Mouse (Mus musculus): ENCODE results near the gene Zfp420. TPM values are rescaled to one million over a fixed set of nuclear protein-coding genes. Genes with fewer than 3 reads are reported as not detected.
A peak's percentile ranks its signal among the peaks of the same experiment; 100 is the strongest.

Zfp420 gene
- polyA plus RNA-seq, 1 experiment from 2014 or later, result 3.8 TPM

DNA sequence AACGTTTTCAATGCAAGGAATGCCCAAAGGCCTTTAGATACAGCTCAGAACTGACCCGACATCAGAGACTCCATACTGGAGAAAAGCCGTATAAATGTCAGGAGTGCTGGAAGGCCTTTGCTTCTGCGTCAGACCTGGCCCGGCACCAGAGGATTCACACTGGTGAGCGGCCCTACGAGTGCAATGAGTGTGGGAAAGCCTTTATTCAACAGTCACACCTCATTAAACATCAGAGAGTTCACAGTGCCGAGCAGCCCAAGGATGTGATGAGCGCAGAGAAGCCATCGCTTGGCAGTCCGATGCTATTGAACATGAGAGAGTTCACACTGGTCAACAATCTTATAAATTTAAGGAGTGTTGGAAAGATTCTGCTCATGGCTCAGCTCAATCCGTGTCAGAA lies 30.0 kb upstream of the Zfp420 start:
- Histone ChIP-seq H3K4me3 (ENCODE audit: low read depth, low read length) (no peak overlapping the region), H3K27ac (ENCODE audit: low read depth, low read length) (no peak overlapping the region), H3K4me2 (no peak overlapping the region), H3K27me3 (ENCODE audit: control insufficient read depth, insufficient read depth, low read length) (no peaks in the 10 kb centered on the region), H3K9ac (ENCODE audit: low read depth, low read length) (no peak overlapping the region), H3K36me3 (ENCODE audit: control insufficient read depth, insufficient read depth, low read length) (peaks cover 50% of the 10 kb centered on the region), H3K9me3 (replicated peaks; ENCODE audit: control insufficient read depth, low read length) (no peaks in the 10 kb centered on the region), H3K4me1 (ENCODE audit: control insufficient read depth, insufficient read depth, low read length) (no peaks in the 10 kb centered on the region)
- no peak for ATAC-seq (replicated peaks; ENCODE audit: insufficient number of reproducible peaks, low FRiP score, low TSS enrichment)
- 89% methylated on average over 12 of the region's 12 CpGs for WGBS (ENCODE audit: insufficient replicate concordance)

DNA sequence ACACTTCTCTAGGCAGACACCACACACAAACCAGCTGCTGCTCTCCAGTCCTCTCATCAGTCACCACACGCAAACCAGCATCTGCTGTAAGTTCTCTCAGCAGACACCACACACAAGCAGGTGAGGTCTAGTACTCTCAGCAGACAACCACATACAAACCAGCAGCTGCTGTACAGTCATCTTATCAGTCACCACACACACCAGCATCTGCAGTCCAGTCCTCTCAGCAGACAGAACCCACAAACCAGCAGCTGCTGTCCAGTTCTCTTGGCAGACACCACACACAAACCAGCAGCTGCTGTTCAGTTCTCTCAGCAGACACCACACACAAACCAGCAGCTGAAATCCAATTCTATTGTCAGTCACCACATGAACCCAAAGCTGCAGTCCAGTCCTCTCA lies 23.0 kb upstream of the Zfp420 start:
- Histone ChIP-seq H3K27ac (ENCODE audit: low read depth, low read length) (no peak overlapping the region), H3K9me3 (replicated peaks; ENCODE audit: control insufficient read depth, low read length) (no peaks in the 10 kb centered on the region), H3K4me2 (no peak overlapping the region), H3K4me1 (ENCODE audit: control insufficient read depth, insufficient read depth, low read length) (no peaks in the 10 kb centered on the region), H3K4me3 (ENCODE audit: low read depth, low read length) (no peak overlapping the region), H3K27me3 (ENCODE audit: control insufficient read depth, insufficient read depth, low read length) (no peaks in the 10 kb centered on the region), H3K9ac (ENCODE audit: low read depth, low read length) (no peak overlapping the region), H3K36me3 (ENCODE audit: control insufficient read depth, insufficient read depth, low read length) (peaks cover 4% of the 10 kb centered on the region; the same call in 1 of the 2 replicates)
- WGBS (ENCODE audit: insufficient replicate concordance), result 81% methylated on average over 1 of the region's 1 CpGs
- ATAC-seq (replicated peaks; ENCODE audit: insufficient number of reproducible peaks, low FRiP score, low TSS enrichment), result no peak

DNA sequence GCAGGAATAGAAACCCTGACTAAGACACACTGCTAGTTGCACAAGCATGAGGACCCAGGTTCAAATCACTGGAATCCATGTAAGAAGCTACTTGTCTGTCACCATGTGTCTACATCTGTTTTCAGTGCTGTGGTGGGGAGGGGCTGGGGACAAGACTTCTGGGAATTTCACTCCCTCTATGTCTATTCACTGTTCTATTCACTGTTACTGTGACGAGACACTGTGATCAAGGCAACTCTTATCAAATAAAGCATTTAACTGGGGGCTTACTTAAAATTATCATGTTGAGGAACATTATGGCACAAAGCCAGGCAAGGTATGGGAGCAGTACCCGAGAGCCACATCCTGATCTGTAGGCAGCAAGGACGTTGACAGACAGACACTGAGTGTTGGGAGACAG lies 20.5 kb upstream of the Zfp420 start:
- 83% methylated on average over 3 of the region's 3 CpGs for WGBS (ENCODE audit: insufficient replicate concordance)
- Histone ChIP-seq H3K9ac (ENCODE audit: low read depth, low read length) (no peak overlapping the region), H3K4me2 (no peak overlapping the region), H3K36me3 (ENCODE audit: control insufficient read depth, insufficient read depth, low read length) (no peaks in the 10 kb centered on the region), H3K4me1 (ENCODE audit: control insufficient read depth, insufficient read depth, low read length) (no peaks in the 10 kb centered on the region), H3K27me3 (ENCODE audit: control insufficient read depth, insufficient read depth, low read length) (no peaks in the 10 kb centered on the region), H3K27ac (ENCODE audit: low read depth, low read length) (no peak overlapping the region), H3K4me3 (ENCODE audit: low read depth, low read length) (no peak overlapping the region), H3K9me3 (replicated peaks; ENCODE audit: control insufficient read depth, low read length) (no peaks in the 10 kb centered on the region)
- ATAC-seq (replicated peaks; ENCODE audit: insufficient number of reproducible peaks, low FRiP score, low TSS enrichment), result no peak

DNA sequence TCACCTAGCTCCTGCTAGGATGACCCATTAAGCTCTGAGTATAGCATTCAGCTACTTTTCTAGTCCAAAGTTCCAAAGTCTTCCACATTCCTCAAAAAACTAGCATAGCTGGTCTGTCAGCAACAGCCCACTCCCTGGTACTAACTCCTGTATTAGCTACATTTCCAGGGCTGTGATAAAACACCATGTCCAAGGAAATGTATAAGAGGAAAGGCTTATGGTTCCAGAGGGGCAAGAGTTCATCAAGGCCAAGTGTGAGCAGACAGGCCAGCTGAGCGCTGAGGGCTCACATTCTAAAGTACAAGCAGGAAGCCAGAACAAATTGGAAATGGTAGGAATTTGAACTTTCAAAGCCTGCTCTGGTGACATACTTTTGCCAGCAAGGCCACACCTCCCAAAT lies 17.7 kb upstream of the Zfp420 start:
- Histone ChIP-seq H3K4me1 (ENCODE audit: control insufficient read depth, insufficient read depth, low read length) (no peaks in the 10 kb centered on the region), H3K27me3 (ENCODE audit: control insufficient read depth, insufficient read depth, low read length) (no peaks in the 10 kb centered on the region), H3K27ac (ENCODE audit: low read depth, low read length) (no peak overlapping the region), H3K4me2 (no peak overlapping the region), H3K36me3 (ENCODE audit: control insufficient read depth, insufficient read depth, low read length) (no peaks in the 10 kb centered on the region), H3K4me3 (ENCODE audit: low read depth, low read length) (no peak overlapping the region), H3K9me3 (replicated peaks; ENCODE audit: control insufficient read depth, low read length) (no peaks in the 10 kb centered on the region), H3K9ac (ENCODE audit: low read depth, low read length) (no peak overlapping the region)
- no peak for ATAC-seq (replicated peaks; ENCODE audit: insufficient number of reproducible peaks, low FRiP score, low TSS enrichment)
- 86% methylated on average over 1 of the region's 1 CpGs for WGBS (ENCODE audit: insufficient replicate concordance)

DNA sequence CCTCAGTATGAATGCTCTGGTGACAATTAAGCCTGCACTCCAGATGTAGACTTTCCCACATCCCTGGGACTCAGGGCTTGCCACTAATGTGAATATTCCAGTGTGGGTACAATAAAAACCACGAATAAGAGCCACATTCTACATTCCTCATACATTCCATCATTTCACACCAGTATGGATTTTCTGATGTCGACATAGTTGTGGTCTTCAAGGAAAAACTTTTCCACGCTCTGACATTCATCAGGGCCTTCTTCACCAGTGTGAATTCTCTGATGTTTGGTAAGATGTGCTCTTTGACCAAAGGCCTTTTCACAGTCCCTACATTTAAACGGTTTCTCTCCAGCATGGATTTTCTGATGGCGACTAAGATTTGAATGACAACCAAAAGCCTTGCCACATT lies 15.2 kb upstream of the Zfp420 start:
- WGBS (ENCODE audit: insufficient replicate concordance), result 88% methylated on average over 5 of the region's 5 CpGs
- no peak overlapping the region for H3K9ac ChIP-seq (ENCODE audit: low read depth, low read length)
- no peak overlapping the region for H3K27ac ChIP-seq (ENCODE audit: low read depth, low read length)
- no peak for ATAC-seq (replicated peaks; ENCODE audit: insufficient number of reproducible peaks, low FRiP score, low TSS enrichment)
- no peak overlapping the region for H3K4me3 ChIP-seq (ENCODE audit: low read depth, low read length)
- H3K4me2 ChIP-seq, result no peak overlapping the region
- no peaks in the 10 kb centered on the region for H3K9me3 ChIP-seq (replicated peaks; ENCODE audit: control insufficient read depth, low read length)
- H3K4me1 ChIP-seq (ENCODE audit: control insufficient read depth, insufficient read depth, low read length), result no peaks in the 10 kb centered on the region
- H3K27me3 ChIP-seq (ENCODE audit: control insufficient read depth, insufficient read depth, low read length), result no peaks in the 10 kb centered on the region
- no peaks in the 10 kb centered on the region for H3K36me3 ChIP-seq (ENCODE audit: control insufficient read depth, insufficient read depth, low read length)

DNA sequence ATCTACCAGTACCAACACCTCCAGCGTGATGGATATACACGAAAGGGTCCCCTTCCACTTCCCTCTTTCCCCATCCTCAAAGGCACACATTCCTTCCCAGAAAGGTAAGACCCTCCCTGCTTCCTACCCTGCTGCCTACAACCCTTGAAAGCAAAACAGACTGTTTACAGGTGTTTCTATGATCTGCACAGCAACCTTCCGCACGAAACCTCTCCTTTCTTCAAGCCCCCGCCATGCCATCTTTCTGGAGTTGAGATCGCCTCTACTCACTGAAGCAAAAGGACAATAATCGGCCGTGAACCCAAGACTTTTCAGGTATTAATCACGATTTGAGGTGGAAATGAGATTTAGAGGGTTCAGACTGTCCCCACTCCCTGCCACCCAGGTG lies 7.0 kb upstream of the Zfp420 start:
- no peak for ATAC-seq (replicated peaks; ENCODE audit: insufficient number of reproducible peaks, low FRiP score, low TSS enrichment)
- H3K4me2 ChIP-seq, result peak overlapping the region; percentile 84
- 55% methylated on average over 9 of the region's 9 CpGs for WGBS (ENCODE audit: insufficient replicate concordance)
- peak overlapping the region; percentile 80; the same call in 1 of the 2 replicates for H3K9ac ChIP-seq (ENCODE audit: low read depth, low read length)
- 0 out of 2 replicates have a peak, but pooled peaks cover 3% of the 10 kb centered on the region for H3K36me3 ChIP-seq (ENCODE audit: control insufficient read depth, insufficient read depth, low read length)
- H3K4me1 ChIP-seq (ENCODE audit: control insufficient read depth, insufficient read depth, low read length), result peaks cover 3% of the 10 kb centered on the region; the same call in 1 of the 2 replicates
- H3K27me3 ChIP-seq (ENCODE audit: control insufficient read depth, insufficient read depth, low read length), result no peaks in the 10 kb centered on the region
- H3K4me3 ChIP-seq (ENCODE audit: low read depth, low read length), result peak overlapping the region; percentile 67
- H3K27ac ChIP-seq (ENCODE audit: low read depth, low read length), result no peak overlapping the region
- H3K9me3 ChIP-seq (replicated peaks; ENCODE audit: control insufficient read depth, low read length), result no peaks in the 10 kb centered on the region

DNA sequence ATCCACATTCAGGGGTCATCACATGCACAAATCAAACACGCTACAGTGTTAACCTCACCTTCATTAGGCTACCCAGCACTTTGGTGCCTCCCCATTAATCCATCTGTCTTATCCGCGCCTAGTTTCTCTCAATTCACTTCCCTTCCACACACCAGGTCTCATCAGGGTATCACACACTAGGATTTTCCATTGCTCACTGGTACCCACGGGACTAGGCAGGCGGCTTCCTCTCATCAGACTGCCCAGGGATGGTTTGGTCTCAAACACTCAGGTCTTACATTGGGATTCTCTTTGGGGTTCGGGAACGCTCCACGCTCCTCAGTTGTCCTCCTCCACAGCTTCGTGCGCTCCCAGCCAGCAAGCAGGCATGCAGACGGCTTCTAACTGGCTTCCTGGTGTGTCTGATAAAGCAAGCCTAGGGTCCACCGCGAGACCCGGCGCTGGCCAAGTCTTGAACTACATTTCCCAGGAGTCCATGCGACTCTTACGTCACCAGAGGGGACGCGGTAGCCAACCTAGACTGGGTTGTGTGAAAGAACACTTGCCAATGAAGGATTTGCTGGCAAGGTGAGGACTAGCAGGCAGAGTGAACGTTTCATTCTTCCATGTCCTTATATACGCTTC lies 6.4 kb upstream of the Zfp420 start, which contains the start of gene Zfp940:
Gene Zfp940 (minus strand): TSS at position 451 of the 624 bp plus-strand sequence.
- Histone ChIP-seq H3K4me1 (ENCODE audit: control insufficient read depth, insufficient read depth, low read length) (peaks cover 3% of the 10 kb centered on the region; the same call in 1 of the 2 replicates), H3K27me3 (ENCODE audit: control insufficient read depth, insufficient read depth, low read length) (no peaks in the 10 kb centered on the region), H3K36me3 (ENCODE audit: control insufficient read depth, insufficient read depth, low read length) (0 out of 2 replicates have a peak, but pooled peaks cover 3% of the 10 kb centered on the region), H3K4me3 (ENCODE audit: low read depth, low read length) (peak within 1 kb of the TSS; percentile 67), H3K4me2 (peak within 1 kb of the TSS; percentile 84), H3K27ac (ENCODE audit: low read depth, low read length) (no peak within 1 kb of the TSS), H3K9me3 (replicated peaks; ENCODE audit: control insufficient read depth, low read length) (no peaks in the 10 kb centered on the region), H3K9ac (ENCODE audit: low read depth, low read length) (peak within 1 kb of the TSS; percentile 80)
- 2% methylated on average over 21 of the region's 21 CpGs for WGBS (ENCODE audit: insufficient replicate concordance)
- ATAC-seq (replicated peaks; ENCODE audit: insufficient number of reproducible peaks, low FRiP score, low TSS enrichment), result peak; percentile 89

DNA sequence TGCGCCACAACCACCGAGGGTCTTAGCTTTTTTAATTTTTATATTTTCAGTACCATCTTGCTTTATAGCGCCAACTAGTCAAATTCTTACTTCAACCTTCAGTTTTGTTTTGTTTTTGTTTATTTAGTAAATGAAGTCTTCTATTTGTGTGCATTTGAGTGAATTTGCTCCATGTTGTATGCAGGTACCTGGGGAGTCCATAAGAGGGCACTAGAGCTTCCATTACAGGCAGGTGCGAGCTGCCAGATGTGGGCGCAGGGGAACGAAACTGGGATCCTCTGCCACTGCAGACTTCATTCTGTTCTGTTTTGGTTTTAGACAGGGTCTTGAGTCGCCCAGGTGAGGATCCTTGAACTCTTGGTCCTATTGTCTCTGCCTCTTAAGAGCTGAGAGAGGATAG lies 1.9 kb downstream of the Zfp420 start:
- H3K4me1 ChIP-seq (ENCODE audit: control insufficient read depth, insufficient read depth, low read length), result peaks cover 6% of the 10 kb centered on the region; the same call in 1 of the 2 replicates
- no peak overlapping the region for H3K4me3 ChIP-seq (ENCODE audit: low read depth, low read length)
- H3K27me3 ChIP-seq (ENCODE audit: control insufficient read depth, insufficient read depth, low read length), result no peaks in the 10 kb centered on the region
- H3K9ac ChIP-seq (ENCODE audit: low read depth, low read length), result no peak overlapping the region
- H3K9me3 ChIP-seq (replicated peaks; ENCODE audit: control insufficient read depth, low read length), result no peaks in the 10 kb centered on the region
- H3K4me2 ChIP-seq, result no peak overlapping the region
- H3K36me3 ChIP-seq (ENCODE audit: control insufficient read depth, insufficient read depth, low read length), result no peaks in the 10 kb centered on the region
- 86% methylated on average over 7 of the region's 7 CpGs for WGBS (ENCODE audit: insufficient replicate concordance)
- H3K27ac ChIP-seq (ENCODE audit: low read depth, low read length), result no peak overlapping the region
- ATAC-seq (replicated peaks; ENCODE audit: insufficient number of reproducible peaks, low FRiP score, low TSS enrichment), result no peak

DNA sequence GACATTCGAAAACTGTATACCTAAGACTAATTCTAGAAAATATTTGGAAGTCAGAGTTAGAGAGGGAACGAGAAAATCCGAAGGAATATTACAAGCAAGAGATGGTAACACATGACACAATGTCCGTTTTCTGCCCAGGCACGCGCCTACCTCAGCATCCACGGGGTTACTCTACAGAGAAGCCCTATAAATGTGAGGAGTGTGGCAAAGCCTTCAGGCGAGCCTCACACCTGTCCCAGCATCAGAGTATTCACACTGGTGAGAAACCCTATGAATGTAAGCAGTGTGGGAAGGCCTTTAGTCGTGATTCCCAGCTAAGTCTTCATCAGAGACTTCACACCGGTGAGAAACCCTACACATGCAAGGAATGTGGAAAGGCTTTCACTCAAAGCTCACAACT lies 14.5 kb downstream of the Zfp420 start:
- H3K9ac ChIP-seq (ENCODE audit: low read depth, low read length), result no peak overlapping the region
- H3K4me2 ChIP-seq, result no peak overlapping the region
- peaks cover 24% of the 10 kb centered on the region for H3K36me3 ChIP-seq (ENCODE audit: control insufficient read depth, insufficient read depth, low read length)
- no peaks in the 10 kb centered on the region for H3K27me3 ChIP-seq (ENCODE audit: control insufficient read depth, insufficient read depth, low read length)
- H3K27ac ChIP-seq (ENCODE audit: low read depth, low read length), result no peak overlapping the region
- no peaks in the 10 kb centered on the region for H3K4me1 ChIP-seq (ENCODE audit: control insufficient read depth, insufficient read depth, low read length)
- 89% methylated on average over 10 of the region's 10 CpGs for WGBS (ENCODE audit: insufficient replicate concordance)
- H3K9me3 ChIP-seq (replicated peaks; ENCODE audit: control insufficient read depth, low read length), result peaks cover 23% of the 10 kb centered on the region
- no peak overlapping the region for H3K4me3 ChIP-seq (ENCODE audit: low read depth, low read length)
- no peak for ATAC-seq (replicated peaks; ENCODE audit: insufficient number of reproducible peaks, low FRiP score, low TSS enrichment)
